Mouse (Mus musculus): ENCODE results near the gene Nhsl1.
"Not testable (repeated sequence)": the region's sequence is repeated elsewhere in the genome, so short reads cannot be mapped to it uniquely, and the experiment has no call there.

Nhsl1 gene

DNA sequence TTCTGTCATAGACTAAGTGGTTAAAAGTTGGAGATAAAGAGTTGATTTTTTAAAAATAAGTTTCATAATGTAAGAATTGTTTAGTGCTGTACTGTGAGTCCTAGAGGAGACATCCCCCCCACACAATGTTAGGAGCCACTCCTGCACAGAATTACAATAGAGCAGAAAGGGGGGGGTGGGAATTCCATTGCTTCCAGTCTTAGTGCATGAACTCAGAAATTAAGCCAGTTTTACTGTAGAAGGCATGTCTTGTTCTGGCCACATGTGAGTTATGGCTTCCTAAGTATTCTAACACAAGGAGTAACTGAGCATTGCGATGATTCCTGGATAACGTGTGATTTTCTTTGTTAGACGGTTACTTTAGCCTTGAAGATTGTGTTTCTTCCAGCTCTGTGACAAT is 112.8 kb downstream of the Nhsl1 start:
- no peak for ATAC-seq (ENCODE audit: insufficient number of reproducible peaks, low FRiP score, low TSS enrichment)

DNA sequence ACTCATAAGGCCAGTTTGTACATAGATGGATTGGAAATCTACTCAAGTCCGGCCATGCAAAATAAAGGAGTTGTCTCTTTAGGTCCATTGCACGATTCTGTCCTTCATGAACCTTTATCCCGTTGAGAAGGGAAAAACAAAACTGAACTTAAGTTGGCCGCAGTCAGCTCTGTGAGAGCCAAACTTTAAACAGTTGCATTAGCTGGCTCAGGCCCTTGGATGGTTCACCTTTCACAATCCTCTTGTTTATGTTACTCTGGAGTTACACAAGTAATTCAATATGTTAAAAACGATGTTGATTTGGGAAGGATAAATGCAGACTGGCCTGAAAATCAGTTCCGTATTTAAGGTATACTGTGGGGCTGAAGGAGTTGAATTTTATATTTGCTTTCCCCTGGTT is 116.7 kb downstream of the Nhsl1 start:
- no peak for ATAC-seq (ENCODE audit: insufficient number of reproducible peaks, low FRiP score, low TSS enrichment)

DNA sequence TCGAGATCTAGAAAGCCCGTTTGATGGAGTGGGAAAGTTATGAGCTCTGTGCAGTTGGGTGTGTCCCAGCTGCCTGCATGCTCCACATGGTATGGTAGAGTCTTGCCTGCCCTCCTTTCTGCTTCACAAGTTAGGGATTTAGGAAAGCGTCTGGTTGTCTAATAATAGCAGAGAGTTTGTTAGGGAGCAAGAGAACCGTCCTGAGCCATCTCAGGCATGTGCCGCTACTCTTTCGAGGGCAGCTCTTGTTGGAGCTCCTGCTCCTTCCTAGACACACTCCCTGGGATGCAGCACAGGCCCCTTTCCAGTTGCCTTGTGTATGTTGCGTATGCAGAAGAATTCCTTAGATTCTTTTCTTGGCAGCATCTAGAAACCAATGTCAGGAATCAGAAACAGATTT is 117.2 kb downstream of the Nhsl1 start:
- no peak for ATAC-seq (ENCODE audit: insufficient number of reproducible peaks, low FRiP score, low TSS enrichment)

GRCm38 (mm10) chr10:18437584-18437983 is 118.8 kb downstream of the Nhsl1 start:
- ATAC-seq (ENCODE audit: insufficient number of reproducible peaks, low FRiP score, low TSS enrichment) = no peak

DNA sequence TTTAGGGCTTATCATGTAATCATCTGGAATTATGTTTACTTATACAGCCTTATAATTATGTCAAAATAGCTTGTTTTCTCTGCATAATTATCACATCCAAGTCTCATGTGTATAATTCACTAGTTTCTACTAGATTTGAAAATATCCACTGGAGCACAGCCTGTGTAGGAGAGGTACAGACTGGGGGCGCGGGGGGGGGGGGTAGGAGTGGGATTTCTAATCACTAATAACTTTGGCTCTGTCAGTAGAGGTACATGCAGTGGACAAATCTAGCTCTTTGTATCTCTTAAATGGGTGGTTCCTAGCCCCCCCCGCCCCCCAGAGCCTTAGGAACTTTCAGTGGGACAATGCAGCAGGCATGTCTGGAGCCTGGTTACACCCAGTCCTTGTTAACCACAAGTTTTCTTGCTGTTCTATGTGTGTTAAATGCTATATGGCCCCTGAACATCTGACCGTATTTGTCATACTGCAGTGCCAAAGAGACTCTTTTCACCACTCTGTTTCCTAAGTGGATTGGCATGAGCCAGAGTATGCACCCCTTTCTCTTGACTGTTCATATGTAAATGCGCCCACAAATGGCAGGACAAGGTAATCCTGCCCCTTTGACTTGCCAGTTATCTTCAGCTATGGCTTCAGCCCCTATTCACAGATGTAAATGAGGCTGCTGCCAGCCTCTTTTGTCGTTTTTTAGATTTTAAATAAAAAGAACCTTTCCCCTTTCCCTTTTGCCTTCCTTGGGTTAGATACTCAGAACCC is 127.0 kb downstream of the Nhsl1 start:
- no peak for ATAC-seq (ENCODE audit: insufficient number of reproducible peaks, low FRiP score, low TSS enrichment)

DNA sequence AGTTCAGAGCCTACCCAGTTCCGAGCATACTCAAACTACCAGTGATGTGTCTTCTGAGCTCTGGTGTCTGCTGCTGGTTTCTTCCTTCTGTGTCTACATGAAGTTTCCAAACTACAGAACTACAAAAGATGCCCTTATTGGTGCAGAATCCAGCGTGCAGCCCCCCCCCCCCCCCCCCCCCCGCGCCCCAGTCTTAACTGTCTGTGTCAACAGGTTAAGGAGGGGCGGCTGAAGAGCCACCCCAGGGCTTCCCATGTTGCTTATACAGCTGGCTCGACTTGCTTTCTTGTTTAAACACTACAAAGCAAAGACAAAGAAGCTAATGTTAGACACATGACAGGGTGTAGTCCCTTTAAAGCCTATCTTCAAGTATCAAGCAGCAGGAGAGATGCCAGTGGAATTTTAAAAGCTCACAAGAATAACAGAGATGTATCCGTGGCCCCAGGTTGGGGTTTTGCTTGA is 127.6 kb downstream of the Nhsl1 start:
- ATAC-seq (ENCODE audit: insufficient number of reproducible peaks, low FRiP score, low TSS enrichment) = no peak

DNA sequence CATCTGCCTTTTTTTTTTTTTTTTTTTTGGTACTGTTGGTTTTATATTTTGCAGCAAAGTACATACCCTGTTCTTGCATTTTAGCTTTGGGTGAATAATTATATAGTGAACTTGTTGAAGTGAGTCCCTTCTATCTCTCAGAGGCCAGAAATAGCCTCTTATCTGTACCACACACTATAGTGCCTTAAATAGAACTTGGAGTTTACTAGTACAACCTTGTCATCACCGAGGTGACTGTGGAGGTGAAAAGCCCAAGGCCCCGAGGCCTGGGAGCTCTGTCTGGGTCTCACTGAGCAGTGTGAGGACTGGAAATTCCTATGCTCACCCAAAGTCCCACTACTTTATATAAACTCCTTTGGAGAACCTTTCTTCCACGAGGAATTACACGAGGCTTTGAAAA is 128.5 kb downstream of the Nhsl1 start:
- no peak for ATAC-seq (ENCODE audit: insufficient number of reproducible peaks, low FRiP score, low TSS enrichment)

- not testable (repeated sequence) for ATAC-seq (ENCODE audit: insufficient number of reproducible peaks, low FRiP score, low TSS enrichment)
Measured at GRCm38 (mm10) chr10:18448896-18449295, 130.1 kb downstream of the Nhsl1 start.

GRCm38 (mm10) chr10:18453380-18453779 is 134.6 kb downstream of the Nhsl1 start:
- peak; percentile 70 for ATAC-seq (ENCODE audit: insufficient number of reproducible peaks, low FRiP score, low TSS enrichment)

DNA sequence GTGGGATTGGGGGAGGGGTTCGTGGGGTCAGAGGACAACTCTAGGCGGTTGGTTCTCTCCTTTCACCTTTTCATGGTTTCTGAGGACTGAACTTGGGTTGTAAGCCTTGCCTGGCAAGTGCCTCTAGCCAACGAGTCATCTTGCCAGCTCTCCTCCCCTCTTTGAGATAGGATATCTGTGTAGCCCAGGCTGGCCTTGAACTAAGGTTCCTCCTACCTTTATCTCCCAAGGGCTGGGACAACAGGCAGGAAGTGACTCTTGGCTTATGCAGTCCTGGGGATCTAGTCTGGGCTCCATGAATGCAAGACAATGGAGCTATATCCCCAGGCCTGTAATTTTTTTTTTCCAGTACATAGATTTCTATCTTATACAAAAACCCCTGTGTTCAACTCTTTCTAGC is 135.4 kb downstream of the Nhsl1 start:
- no peak for ATAC-seq (ENCODE audit: insufficient number of reproducible peaks, low FRiP score, low TSS enrichment)

DNA sequence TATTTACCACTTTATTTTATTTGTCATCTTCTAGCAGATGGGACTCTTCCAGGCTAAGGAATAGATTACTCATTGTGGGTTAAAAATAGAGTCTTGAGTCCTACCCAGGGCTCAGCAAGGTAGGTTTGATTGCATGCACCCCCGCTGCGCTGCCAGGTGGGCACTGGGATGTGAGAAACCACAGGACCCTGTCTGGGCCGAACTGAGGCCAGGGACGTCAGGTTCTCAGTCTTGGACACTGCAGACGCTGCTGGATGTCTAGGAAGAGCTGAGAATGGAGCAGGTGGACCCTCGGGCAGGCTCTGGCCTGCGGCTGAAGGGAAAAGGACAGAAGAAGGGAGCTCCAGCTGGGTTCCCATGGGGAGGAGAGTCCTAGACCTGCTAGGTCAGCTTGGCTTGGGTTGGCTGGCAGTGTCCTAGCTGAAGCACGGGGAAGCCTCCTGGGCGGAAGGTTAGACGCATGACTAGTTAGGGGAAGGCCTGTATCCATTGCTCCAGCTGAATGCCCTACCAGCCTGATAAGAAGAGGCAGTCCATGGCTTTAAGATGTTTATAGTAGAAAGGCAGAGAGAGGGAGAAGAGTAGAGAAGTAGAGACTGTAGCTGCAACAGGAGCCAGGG is 136.6 kb downstream of the Nhsl1 start:
- peak; percentile 71 for ATAC-seq (ENCODE audit: insufficient number of reproducible peaks, low FRiP score, low TSS enrichment)

GRCm38 (mm10) chr10:18457808-18458475 is 139.2 kb downstream of the Nhsl1 start:
- ATAC-seq (ENCODE audit: insufficient number of reproducible peaks, low FRiP score, low TSS enrichment) = no peak

GRCm38 (mm10) chr10:18461336-18461735 is 142.6 kb downstream of the Nhsl1 start:
- no peak for ATAC-seq (ENCODE audit: insufficient number of reproducible peaks, low FRiP score, low TSS enrichment)

- peak; percentile 46; the same call in 1 of the 2 replicates for ATAC-seq (ENCODE audit: insufficient number of reproducible peaks, low FRiP score, low TSS enrichment)
Measured at GRCm38 (mm10) chr10:18463071-18463841, 144.5 kb downstream of the Nhsl1 start.

- no peak for ATAC-seq (ENCODE audit: insufficient number of reproducible peaks, low FRiP score, low TSS enrichment)
Measured at GRCm38 (mm10) chr10:18468396-18468795, 149.6 kb downstream of the Nhsl1 start.

DNA sequence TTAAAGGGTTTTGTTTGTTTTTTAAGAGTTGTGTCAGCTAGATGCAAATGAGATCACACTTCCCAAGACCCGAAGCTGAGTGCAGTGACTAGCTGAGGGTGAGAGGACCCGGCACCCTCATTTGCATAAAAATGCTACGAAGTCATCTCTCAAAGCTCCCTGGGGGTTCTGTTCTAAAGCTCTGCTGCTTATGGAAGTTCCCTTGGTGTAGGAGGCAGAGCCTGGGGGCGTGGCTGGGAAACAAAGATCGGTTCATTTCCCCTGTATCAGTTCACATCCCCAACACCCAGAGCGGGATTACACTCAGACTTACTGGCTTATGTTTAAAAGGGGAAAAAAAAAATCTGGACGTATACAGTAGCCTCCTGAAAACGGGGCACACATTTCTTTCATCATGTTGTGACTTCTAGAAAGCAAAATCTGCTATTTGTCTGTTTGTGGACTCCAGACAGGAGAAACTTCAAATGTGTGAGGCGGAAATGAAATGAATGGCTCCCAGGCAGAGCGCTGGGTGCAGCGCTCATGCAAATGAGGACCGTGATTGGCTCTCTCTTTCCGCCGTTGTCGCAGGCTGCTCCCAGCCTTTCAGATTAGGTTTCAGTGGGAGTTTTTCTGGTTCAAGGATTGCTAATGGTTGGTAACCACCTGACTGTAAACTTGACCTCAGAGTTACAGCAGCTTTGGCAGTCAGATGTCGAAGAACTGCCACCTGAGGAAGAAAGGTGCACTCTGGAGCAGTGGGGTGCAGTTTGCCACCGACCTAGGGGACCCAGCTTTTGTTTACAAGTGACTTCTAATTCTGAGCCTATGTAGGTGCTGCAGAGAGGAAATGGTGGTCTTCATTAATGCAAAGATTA is 150.7 kb downstream of the Nhsl1 start:
- no peak for ATAC-seq (ENCODE audit: insufficient number of reproducible peaks, low FRiP score, low TSS enrichment)

GRCm38 (mm10) chr10:18470351-18471060 is 151.7 kb downstream of the Nhsl1 start:
- ATAC-seq (ENCODE audit: insufficient number of reproducible peaks, low FRiP score, low TSS enrichment) = no peak

- ATAC-seq (ENCODE audit: insufficient number of reproducible peaks, low FRiP score, low TSS enrichment) = no peak
Measured at GRCm38 (mm10) chr10:18471648-18472047, 152.9 kb downstream of the Nhsl1 start.

- ATAC-seq (ENCODE audit: insufficient number of reproducible peaks, low FRiP score, low TSS enrichment) = peak; percentile 63; the same call in 1 of the 2 replicates
Measured at GRCm38 (mm10) chr10:18475126-18475525, 156.3 kb downstream of the Nhsl1 start.
